Mouse (Mus musculus): ENCODE data around the gene Fam47e.

GRCm38 (mm10) chr5:92579559-92579958, 24.7 kb downstream of the Fam47e start:
- TF ChIP-seq CTCF (conservative IDR thresholded peaks at IDR 0.05 in 1 of 2, IDR thresholded peaks at IDR 0.05 in 1 of 2; ENCODE audit: low read depth in 2 of 2, low read length in 2 of 2) (no peak), TCF12 (IDR thresholded peaks at IDR 0.05; ENCODE audit: low read depth, low read length) (no peak), EP300 (IDR thresholded peaks at IDR 0.05; ENCODE audit: low read length) (no peak)
